Mouse (Mus musculus) left cerebral cortex, adult 8-10 months (tissue): ENCODE results near the gene Slc25a24. TPM values are rescaled to one million over a fixed set of nuclear protein-coding genes. Genes with fewer than 3 reads are reported as not detected.

Source experiments
- DNase-seq, 2 experiments: peaks; one replicate each; pipeline ENCODE4 v3.0.0; 2022; ENCODE audit warnings: low spot score in 2 of 2
- total RNA-seq, 4 experiments: library from RNA; stranded (reverse); gene quantifications; 2 replicates each; pipeline ENCODE4 v1.2.4; 2022

Gene Slc25a24
- 1 to 10 TPM; 1.9 to 3.7 (median 2.1) TPM for total RNA-seq

DNA sequence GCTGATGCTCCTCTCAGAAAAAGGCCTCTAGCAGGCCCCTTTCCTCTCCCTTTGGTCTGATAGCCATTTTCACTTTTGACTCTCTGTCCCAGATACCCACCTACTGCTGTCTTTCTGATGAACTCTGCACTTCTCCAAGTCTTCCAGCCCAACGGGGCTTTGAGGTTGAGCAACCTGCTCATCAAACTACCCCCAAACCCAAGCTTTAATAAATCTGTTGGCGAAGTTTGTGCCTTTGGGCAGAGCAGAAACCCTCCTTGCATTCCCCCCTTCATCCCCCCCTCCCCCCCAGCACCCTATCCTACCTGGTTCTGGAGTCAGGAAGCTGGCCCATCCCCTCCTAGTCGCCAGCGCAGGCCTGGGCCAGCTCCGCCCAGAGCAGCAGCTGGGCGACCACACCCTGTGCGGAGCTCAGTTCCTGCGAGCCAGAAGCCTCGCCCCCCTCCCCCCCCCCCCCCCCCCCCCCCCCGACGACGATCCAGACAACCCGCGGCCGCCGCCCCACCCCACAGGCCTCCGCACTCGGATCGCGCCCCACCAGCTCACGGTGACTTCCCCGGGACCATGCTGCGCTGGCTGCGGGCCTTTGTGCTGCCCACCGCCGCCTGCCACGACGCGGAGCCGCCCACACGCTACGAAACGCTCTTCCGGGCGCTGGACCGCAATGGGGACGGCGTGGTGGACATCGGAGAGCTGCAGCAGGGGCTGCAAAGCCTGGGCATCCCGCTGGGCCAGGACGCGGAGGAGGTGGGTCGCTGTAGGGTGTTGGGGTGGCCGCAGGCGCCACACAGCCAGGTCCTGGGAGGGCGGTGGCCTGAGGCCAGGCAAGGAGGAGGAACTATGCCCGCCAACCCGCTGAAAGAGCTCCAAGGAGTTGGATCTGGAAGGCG is at the start of gene Slc25a24:
Slc25a24 (plus strand) TSS at position 509 of the 890 bp plus-strand sequence.
- DNase-seq: peak in 1 of 2 experiments; percentile 10

DNA sequence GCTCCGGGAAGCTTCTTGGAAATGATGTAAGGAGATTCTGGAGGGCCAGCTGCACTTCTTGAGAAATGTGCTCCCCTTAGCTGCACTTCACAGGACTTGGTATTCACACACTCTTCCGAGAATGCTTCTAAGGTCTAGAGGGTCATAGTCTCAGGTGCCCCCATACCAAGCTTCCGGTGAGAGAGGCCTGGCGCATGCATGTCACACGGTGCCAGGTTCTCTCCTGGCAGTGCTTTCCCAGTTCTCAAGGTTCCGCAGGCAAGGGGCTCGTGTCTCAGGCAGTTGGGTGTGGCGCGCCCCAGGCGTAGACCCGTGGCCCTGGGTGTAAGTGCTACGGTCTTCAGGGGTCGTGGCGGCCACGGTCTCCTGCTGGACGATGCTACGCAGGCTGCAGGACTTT is 42.8 kb upstream of the Slc25a24 start, which contains the start of gene Slc25a54:
Slc25a54 (plus strand) TSS at position 301 of the 400 bp plus-strand sequence.
- DNase-seq: no peak

DNA sequence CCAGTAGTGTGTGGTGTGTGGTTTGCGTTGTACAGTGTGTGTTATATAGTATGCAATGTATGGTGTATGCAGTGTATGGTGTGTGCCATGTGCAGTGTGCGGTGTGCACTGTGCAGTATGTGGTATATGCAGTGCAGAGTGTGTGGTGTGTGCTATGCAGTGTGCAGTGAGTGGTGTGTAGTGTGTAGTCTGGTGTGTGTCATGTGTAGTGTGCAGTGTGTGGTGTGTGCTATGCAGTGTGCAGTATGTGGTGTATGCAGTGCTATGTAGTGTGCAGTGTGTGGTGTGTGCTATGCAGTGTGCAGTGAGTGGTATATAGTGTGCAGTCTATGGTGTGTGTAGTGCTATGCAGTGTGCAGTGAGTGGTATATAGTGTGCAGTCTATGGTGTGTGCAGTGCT is 38.5 kb upstream of the Slc25a24 start:
- no peak for DNase-seq

DNA sequence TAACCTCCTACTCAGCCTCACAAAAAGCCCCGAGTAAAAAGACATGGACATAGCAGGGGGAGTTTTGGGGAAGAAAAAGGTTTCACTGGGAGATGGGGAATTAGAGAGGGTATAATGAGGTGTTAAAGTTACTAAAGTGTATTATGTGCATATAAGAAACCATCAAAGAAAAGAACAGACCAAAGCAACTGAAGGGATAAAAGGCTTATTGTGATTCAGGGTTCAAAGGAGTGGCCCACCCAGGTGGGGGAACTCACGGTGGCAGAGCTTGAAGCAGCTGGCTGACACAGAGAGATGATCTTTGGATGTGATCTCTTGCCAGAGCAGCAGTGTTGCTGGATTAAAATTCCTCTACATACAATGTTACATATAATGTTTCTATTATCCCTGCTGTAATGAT is 34.5 kb upstream of the Slc25a24 start:
- DNase-seq: no peak

- no peak for DNase-seq
Observed at GRCm38 (mm10) chr3:109104702-109105101, 18.2 kb upstream of the Slc25a24 start.

DNA sequence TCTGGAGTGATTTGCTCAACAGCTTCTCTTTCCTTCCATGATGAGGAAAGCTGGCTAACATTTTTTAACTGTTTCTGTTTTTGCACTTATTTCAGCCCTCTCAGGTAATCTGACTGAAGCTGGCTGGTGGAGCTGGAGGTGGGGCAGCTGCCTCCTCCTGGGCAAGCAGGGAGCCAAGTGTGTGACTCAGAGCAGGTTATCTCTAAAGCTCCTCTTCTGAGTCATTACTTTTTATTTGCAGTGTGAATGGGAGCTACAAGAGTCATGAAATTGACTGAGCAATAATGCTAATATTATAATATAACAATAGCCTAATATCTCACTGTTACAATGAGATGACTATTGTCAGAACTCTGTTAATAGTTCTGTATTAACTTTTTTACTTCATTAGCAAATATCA is 5.8 kb upstream of the Slc25a24 start:
- DNase-seq: no peak

DNA sequence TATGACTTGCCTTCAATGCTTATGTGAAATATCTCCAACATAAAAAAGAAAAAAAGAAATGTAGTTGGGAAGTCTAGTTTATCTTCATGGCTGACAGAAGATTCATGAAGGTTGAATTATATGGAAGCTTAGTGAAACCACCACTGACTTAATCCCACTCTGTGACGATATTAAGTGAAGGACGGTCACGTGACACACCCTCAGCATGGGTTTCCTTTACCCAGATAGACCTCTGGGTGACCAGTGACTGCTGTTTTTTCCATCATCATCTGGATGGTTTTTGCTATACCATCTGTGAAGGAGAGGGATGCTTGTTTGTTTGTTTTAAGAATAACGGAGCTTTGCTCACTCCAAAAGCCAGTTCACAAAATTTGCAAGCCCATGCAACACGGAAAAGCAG is 3.4 kb upstream of the Slc25a24 start:
- DNase-seq: no peak

- no peak for DNase-seq
Observed at GRCm38 (mm10) chr3:109119973-109120372, 3.0 kb upstream of the Slc25a24 start.

GRCm38 (mm10) chr3:109123531-109123981 is 607 bp downstream of the Slc25a24 start:
- no peak for DNase-seq

DNA sequence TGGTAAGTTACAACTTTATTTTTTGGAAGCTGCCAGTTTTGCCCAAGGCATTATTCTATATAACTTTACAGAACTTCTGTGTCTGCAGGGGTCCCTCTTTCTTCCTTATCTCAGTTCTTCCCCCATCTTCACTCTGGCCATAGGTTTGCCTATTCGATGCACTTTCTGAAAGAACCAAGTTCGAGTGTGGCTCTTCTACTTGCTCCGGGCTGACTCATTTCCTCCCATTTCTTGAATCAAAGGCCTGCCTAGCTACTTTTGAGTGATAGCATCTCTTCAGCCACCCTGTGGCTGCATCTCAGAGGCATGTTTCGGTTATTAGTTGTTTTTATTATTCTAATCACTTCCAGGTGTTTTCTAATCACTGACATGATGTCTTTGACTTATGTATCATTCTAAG is 1.1 kb downstream of the Slc25a24 start:
- DNase-seq: no peak

GRCm38 (mm10) chr3:109125531-109125930 is 2.6 kb downstream of the Slc25a24 start:
- no peak for DNase-seq

- no peak for DNase-seq
Observed at GRCm38 (mm10) chr3:109129768-109130167, 6.8 kb downstream of the Slc25a24 start.

DNA sequence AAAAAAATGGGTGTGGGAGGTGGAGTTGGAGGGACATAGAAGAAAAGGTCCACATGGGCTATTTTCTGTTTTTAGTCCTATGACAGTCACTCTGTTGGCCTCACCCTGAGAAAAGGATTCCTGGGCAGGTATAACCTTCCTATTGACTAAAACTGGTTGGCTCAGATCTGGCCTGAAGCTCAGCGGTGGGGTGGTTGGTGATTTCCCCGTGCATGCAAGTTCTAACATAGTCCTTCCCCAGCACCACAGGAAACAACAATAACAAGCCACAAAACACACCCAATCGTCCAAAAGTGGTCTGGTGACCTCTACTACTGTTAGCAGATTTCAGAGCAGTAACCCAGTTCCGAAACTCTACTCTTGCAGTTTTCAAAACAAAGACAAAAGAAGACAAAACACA is 10.0 kb downstream of the Slc25a24 start:
- DNase-seq: no peak

- no peak for DNase-seq
Observed at GRCm38 (mm10) chr3:109134036-109134435, 11.1 kb downstream of the Slc25a24 start.

GRCm38 (mm10) chr3:109135352-109135751 is 12.4 kb downstream of the Slc25a24 start:
- no peak for DNase-seq

DNA sequence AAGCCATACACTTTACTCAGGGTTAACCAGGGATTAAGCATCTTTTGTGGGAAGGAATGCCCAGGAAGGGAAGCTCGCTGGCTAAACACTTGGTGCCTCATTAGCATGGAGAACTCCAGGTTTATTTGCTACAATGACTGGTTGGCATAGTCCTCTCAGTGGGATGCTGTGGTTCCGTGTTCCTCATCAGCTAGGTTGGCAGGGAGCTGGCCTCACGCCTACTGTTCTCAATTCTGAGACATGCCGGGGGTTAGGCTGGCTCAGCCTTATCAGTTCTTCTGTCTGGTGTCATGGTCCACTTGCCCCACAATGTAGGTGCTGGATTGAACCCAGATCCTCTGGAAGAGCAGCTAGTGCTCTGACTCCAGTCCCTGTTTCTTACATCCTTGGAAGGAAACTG is 29.6 kb downstream of the Slc25a24 start:
- DNase-seq: no peak

DNA sequence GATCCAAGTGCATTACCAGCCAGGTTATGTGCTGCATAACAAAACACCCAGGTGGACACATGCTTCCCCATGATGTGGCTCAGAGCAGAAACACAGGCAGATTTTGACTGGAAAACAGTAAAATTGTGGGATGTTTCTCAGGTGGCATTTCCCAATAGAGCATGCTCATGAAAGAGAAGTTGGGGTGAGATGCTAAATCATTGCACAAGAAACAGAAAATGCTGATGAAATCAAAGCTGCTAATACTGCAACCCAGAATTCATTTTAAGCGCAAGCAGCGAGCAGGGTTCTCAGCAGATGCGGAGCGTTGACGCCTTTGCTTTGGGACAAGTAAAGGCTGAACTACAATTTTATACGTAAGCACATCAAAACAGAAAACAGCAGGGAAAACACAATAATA is 30.5 kb downstream of the Slc25a24 start:
- DNase-seq: no peak

DNA sequence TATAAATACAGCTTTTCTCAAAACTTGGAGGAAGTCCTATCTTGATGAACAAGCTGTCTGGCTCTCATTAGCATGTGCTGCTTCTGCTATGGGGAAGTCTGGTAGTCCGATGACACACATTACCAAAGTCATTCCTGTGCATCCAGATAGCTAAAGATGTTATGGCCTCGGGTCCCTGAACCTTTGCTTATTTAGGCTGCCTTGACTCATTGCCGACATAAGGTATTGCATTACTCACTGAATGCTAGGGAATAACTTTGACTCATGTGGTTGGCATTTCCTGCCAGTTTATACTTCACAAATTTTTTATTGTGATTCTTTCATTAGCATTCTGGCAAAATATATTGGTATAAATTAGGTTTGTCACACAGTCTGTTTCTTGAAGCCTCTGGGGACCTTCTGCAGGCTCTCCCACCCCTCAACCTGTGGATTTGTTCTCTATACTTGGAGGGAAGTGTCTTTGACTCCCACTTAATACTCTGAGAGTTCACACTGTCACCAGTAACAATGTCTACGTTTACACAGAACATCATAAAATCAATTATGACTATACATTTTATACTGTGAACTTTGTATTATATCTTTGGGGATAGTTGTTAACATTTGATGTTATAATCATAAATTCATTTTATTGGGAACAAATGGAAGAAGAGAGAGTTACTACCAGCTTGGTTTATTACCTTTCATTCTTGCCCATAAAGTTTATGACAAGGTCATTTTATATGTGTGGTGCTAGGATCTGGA is 33.1 kb downstream of the Slc25a24 start:
- no peak for DNase-seq

DNA sequence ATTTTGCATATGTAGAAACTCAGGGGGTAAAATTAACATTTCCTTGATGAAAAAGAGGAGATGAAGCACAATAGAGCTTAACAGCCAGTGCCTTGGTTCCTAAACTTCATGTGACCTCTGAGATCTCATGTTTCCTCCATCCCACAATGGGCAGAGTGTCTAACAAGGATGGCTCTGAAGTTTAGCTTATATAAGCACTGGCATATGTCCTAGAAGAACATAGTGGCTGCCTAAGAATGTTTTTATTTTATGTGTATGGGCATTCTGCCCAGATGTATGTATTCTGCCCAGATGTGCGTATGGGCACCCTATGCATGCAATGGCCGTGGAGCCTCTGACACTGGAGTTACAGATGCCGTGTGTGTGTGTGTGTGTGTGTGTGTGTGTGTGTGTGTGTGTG is 34.5 kb downstream of the Slc25a24 start:
- DNase-seq: no peak

DNA sequence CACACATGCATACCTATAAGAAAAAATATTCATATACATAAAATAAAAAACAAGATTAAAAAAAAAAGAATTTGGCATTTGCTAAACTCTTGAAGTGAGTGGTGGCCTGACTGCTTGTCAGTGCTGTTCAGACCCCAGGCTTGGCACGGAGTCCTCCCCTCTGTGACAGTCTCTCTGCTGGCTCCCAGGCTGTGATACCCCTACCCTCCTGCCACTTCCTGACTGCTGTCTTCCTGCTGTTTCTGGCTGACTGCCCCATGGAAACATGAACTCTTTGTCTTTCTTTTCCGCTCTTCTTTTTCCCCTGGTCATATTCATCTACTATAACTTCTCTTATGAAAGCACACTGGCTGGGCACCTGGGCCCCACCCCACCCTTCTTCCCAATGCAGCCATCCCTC is 41.1 kb downstream of the Slc25a24 start:
- DNase-seq: no peak

- no peak for DNase-seq
Observed at GRCm38 (mm10) chr3:109164644-109165043, 41.7 kb downstream of the Slc25a24 start.

DNA sequence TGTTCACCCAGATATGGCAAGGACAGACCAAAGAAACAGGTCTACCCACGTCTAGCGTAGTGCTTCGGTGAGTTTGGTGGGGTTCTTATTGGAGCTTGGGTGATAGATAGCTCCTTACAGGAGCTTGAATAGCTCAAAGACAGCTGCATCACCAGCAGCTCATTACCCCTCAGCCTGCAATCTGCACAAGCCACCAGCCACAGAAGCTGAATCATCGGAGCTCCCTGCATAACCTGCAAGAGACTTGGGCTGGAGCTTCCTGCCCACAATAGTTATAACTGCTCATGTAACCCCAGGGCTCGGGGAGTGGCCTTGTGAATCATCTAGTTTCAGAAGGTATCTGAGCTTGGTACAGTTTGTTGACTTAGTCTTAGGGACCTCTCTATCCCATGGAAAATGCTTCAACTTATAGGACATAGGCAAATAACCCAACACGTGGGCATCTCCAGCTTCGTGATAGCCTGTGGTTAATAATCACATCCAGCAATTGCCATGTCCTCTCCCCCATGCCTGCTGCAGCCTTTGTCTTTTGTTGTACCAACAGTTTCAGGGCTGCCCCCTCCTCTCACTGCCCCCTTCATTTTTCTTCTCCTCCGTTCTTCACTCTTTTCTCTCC is 42.4 kb downstream of the Slc25a24 start:
- DNase-seq: no peak
